Mouse (Mus musculus) cerebellum, adult 2 months (tissue): ENCODE results near the gene Ogn.

Experiments used
- CTCF ChIP-seq: fragments of 200-500 bp; IDR thresholded peaks from 2 replicates; pipeline ENCODE4 v1.5.1; 2011; ENCODE audit warnings: low read depth, mild to moderate bottlenecking, control low read depth, low read length, moderate library complexity, borderline replicate concordance; ENCODE audit not compliant: insufficient read depth
- POLR2A ChIP-seq: fragments of 200-500 bp; IDR thresholded peaks from 2 replicates; pipeline ENCODE4 v1.6.1; 2011; ENCODE audit warnings: low read length, control low read depth, borderline replicate concordance; ENCODE audit not compliant: insufficient read depth

DNA sequence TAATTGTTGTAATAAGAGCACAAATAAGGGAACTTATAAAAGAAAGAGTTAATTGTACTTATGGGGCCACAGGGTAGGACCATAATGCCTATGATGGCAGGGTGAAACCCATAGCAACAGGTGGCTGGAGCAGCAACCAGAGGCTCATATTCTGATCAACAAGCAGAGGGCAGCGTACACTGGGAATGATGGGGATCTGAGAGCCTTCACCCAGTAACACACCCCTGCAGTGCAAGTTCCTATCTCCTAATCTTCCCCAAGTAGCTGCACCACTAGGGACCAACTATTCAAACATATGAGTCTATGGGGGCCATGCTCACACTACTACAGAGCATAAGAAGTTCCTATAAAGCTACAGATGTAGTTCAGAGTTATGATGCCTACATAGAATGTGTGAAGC is 43.5 kb upstream of the Ogn start:
- no peak for TF ChIP-seq CTCF
- TF ChIP-seq POLR2A: no peak
